Mouse (Mus musculus): ENCODE measurements around the gene Rasgrp4.
"Not testable (repeated sequence)": the region's sequence is repeated elsewhere in the genome, so short reads cannot be mapped to it uniquely, and the experiment has no call there.

Gene Rasgrp4

DNA sequence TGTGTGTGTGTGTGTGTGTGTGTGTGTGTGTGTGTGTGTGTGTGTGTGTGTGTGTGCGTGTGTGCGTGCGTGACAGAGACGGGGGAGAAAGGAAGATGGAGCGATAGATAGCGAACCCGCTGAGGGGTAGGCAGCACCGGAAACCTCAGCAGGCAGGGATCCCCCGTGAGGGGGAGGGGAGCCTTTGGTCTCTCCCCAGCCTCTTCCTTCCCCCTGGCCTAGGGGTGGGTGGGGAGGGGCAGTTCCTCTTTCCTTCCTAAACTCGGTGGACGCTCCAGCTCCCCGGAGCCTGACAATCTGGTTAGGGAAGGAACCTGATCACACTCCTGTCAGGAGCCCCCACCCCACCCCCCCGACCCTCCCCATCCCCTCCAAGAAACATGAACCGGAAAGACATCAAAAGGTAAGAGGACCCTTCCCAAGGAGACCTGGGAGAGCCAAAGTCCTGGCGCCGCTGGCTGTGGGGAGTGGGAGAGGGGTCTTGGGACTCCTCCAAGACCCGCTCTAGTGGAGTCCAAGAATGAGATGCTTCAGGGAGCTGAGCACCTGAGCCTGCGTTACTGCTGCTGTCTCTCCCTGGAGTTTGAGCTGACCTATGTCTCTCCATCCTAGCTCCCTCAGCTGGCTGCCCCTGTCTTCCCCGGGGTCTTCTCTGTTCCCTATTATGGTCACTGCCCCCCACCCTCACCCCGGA, at the start of gene Rasgrp4:
TSS of gene Rasgrp4 (plus strand) at position 159 of the 694 bp plus-strand sequence.
- no peak for ATAC-seq (ENCODE audit: insufficient number of reproducible peaks, low FRiP score, low TSS enrichment)

DNA sequence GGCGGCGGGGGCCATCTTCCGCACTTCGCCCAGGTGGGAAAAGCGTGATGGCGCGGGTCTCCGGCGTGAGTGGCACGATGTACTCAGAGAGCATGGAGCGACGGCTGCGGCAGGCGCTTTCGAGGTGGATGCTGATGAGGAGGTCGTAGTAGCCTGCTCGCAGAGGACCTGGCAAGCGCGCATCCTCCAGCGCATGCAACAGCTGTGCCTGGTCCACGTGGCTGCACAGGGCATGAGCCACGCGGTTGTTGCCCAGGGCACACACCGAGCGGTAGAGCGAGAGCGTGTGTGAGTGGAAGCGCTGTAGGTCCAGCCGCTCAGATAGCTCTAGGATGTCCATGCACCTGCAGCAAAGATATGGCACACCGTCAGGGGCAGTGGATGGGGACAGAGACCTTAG, 48.7 kb upstream of the Rasgrp4 start:
- no peak for ATAC-seq (ENCODE audit: insufficient number of reproducible peaks, low FRiP score, low TSS enrichment)

DNA sequence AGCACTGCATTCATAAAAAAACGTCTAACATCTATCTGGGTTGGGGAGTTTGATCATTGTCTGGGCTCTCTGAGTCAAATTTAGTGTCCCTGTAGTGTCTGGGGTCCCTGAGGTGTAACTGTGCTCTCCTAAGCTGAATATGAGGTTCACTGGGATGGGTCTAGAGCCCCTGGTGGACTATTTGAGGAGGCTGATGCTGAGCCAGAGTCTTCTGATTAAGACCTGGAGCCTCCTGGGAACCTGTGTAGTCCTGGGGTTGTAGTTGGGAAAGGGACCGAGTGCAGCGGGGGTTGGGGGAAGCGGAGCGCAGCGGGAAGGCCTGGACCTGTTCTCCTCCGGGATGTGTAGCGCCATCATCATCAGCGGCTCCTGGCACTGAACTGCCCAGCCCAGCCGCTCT, 47.7 kb upstream of the Rasgrp4 start:
- no peak for ATAC-seq (ENCODE audit: insufficient number of reproducible peaks, low FRiP score, low TSS enrichment)

DNA sequence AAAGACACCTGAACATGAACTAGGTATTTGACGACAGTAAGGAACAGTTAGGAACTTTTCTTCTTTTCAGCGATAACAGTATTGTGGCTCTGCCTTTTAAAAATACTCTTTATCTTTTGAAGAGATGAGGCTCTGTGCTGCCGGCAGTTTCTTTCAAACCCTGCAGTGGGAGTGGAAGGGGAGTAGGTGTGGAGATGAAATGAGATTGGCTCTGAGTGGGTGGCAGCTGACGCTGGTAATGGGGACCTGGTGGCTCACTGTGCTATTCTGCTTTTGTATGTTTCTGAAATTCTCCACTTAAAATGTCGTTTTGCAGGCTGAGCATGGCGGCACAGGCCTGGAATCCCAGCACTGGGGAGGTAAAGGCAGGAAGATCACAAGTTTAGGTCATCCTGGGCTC, 45.8 kb upstream of the Rasgrp4 start:
- no peak for ATAC-seq (ENCODE audit: insufficient number of reproducible peaks, low FRiP score, low TSS enrichment)

DNA sequence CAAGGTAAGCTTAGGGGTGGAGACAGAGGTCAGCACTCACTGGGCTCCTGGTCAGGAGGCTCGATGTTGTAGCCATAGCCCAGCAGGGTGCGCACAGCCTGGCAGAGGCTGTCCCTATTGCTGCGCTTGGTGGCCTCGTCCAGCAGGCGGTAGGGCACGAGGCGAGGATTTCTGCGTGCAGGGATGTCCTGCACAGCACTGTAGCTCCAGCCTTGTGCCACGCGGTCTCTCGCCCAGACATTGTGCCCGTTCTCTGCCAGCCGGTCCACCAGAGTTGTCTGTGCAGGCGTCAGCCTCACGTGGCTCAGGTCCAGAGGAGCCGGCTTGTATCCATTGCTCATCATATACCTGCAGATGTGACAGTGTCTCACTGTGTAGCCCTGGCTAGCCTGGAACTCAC, 37.5 kb upstream of the Rasgrp4 start:
- ATAC-seq (ENCODE audit: insufficient number of reproducible peaks, low FRiP score, low TSS enrichment) = no peak

DNA sequence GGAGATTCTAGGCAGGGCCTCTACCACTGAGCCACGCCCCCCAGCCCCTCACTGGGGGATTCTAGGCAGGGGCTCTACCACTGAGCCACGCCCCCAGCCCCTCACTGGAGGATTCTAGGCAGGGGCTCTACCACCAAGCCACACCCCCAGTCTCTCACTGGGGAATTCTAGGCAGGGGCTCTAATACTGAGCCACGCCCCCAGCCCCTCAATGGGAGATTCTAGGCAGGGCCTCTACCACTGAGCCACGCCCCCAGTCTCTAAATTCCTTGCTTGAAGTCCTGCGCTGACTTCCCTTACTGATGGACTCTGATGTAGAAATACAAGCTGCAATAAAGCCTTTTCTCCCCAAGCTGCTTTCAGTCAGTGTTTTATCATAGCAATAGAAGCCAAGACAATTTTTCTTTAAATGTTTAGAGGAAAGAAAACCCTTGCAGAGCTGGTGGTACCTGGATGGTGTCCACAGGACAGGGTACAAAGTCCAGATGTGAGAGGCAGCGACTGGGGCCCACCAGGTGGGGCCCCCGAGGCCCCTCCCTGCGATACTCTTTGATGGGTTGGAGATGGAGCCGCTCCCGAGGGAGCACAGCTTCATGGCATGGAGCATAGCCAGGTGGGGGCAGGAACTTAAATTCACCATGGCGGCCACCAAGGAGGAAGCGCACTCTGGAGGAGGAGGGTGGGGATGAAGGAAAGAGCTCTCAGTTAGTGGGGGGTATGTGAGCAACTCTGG, 33.2 kb upstream of the Rasgrp4 start:
- ATAC-seq (ENCODE audit: insufficient number of reproducible peaks, low FRiP score, low TSS enrichment) = no peak

DNA sequence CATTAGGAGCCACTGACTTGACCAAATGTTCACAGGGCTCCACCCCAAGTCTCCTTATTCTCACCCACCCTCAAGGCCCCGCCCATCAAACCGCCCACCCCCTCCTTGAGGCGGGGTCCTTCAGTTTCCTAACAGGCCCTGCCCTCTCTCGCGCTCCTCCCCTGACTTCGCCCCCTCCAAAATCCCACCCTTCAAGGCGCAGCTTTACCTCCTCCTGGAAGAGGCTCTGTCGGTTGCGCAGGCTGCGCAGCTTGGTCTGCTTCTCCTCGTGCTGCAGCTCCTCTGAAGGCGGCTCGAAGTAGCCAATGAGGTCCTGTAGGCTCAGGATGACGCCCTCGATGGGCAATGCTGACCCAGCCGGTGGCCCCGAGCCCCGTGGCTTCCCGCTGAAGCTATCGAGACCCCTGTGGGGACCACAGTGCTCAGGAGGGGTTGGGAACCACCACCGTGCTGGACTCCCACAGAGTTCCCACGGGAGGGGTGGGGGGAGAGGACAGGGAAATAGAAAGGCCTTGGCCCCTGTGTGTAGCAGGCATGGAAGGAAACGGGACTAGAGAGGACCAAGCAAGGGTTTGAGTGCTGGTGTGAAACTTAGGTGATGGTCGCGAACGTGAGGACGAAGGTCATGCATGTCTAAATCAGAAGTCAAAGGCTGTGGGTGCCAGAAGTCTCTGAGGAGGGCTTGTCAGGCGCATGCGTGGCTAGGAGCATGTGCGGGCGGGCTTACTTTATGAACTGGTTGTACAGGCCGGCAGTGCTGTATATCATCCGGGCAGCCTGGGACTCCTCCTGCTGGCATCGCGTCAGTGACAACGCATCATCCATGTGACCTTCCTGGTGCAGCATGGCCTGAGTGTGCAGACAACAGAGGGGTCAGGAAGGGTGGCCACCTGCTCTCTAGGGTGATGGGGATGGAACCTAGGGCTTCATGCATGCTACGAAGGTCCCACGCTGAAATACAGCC, 25.4 kb upstream of the Rasgrp4 start:
- no peak for ATAC-seq (ENCODE audit: insufficient number of reproducible peaks, low FRiP score, low TSS enrichment)

DNA sequence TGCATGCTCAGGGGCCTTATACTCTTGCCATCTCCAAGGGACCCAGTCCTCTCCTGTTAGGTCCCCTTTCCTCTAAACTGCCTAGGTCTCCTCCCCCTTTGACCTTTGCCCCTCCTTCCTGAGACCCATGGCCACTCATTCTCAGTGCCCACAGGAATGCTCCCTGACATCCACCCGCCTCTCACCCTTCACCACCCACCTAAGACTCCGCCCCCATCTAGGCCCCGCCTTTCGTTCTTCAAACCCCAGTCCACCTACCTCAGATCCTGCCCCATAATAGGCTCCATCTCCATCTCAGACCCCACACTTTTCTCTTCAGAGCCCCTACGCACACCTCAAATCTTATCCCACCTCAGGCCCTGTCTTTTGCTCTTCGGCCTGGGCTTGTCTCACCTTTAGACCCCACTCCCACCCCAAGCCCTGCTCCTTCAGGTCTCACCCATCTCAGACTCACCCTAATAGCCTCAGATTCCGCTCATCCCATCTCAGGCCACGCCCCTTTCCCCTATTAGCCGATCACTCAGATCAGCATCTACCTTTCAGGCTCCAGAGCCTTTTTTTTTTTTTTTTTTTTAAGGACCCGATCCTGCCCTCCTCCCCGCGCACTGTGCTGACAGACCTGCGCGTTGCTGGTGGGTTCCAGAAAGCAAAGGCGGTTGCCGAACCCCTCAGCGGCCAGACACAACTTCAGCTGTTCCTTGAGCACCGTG, 16.4 kb upstream of the Rasgrp4 start:
- ATAC-seq (ENCODE audit: insufficient number of reproducible peaks, low FRiP score, low TSS enrichment) = no peak

DNA sequence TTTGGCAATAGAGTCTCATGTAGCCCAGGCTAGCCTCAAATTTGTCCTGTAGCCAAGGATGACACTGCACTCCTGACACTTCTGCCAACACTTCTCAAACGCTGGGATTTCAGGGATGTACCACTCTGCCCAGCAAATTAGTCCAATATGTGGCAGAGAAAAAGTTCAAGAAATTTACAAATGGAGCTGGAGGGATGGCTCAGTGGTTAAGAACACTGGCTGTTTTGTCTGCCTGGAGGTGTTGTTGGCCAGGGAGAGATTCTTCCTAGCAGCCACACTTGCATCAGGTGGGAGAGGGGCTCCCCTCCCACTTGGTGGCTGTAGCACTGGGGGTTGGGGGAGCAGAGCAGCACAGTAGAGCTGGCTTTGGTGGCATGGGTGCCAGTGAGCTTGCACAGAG, 15.1 kb upstream of the Rasgrp4 start:
- no peak for ATAC-seq (ENCODE audit: insufficient number of reproducible peaks, low FRiP score, low TSS enrichment)

DNA sequence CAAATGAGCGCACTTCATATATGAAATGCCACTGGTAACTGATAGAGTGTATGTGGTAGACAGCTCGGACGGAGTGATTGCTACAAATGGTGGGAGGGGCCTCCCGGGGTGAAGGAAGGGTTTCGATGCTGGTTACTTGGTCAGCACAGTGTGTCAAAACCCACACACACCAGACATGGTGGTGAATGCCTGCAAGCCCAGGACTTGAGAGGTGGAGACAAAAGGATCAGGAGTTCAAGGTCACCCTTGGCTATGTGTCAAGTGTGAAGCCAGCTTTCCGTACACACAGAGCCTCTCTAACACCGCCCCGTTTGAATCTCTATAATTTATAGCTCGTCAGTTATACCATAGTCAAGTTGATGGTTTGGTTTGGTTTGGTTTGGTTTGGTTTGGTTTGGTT, 11.8 kb upstream of the Rasgrp4 start:
- ATAC-seq (ENCODE audit: insufficient number of reproducible peaks, low FRiP score, low TSS enrichment) = no peak

DNA sequence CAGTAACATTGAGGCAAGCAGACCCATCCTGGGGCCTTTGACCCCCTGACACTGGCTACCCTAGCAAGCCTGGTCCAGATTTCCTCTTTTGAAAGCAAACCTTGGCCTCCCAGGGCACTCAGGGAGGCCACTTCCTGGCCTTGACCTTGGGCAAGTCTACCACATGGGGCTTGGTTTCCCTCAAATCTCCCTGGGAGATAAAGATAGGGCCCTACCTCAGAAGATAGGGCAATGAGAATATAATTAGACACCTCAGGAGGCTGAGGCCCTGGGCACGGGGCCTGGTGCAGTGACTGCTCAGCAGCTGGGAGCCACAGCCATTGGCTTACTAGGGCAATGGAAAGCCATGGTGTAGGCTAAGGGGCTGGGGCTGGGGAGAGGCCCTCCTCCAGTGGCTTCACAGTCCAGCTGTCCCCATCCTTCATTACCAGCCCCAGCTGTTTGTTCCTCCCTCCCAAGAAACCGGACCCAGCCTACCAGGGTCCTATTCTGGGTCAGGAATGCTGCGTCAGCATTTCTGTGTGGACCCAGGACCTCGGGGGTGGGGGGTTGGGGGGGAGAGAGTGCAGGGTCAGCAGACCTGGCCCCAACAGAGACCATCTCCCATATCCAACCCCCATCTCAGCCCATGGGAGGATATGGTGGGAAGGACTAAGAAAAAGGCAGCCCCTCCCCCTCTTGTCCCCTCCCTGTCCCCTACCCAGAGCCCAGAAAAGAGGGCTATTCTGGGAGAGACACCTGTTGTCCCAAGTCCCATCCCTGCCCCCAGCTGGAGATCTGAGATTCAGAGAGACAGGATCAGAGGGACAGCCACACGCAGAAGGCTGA, 10.9 kb upstream of the Rasgrp4 start:
- ATAC-seq (ENCODE audit: insufficient number of reproducible peaks, low FRiP score, low TSS enrichment) = no peak

DNA sequence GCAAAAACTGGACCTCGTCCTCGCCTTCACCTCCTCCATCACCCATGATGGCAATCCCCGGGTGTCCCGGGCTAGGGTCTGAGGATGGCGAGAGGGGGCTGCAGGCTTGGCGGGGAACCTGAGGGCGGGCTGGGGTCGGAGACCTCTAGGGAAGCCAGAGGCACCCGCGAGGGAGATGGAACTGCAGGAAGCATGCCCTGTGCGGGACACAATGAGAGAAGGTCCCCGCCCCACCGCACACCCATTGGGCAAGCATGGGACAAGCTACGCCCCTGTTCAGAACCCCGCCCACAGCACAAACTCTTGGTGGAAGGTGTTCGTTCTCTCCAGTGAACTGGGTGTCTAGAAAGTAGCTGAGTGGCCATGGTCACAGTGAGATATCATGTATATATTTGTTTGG, 9.7 kb upstream of the Rasgrp4 start, which contains the start of gene Ryr1:
TSS of gene Ryr1 (minus strand) at position 210 of the 400 bp plus-strand sequence.
- no peak for ATAC-seq (ENCODE audit: insufficient number of reproducible peaks, low FRiP score, low TSS enrichment)

DNA sequence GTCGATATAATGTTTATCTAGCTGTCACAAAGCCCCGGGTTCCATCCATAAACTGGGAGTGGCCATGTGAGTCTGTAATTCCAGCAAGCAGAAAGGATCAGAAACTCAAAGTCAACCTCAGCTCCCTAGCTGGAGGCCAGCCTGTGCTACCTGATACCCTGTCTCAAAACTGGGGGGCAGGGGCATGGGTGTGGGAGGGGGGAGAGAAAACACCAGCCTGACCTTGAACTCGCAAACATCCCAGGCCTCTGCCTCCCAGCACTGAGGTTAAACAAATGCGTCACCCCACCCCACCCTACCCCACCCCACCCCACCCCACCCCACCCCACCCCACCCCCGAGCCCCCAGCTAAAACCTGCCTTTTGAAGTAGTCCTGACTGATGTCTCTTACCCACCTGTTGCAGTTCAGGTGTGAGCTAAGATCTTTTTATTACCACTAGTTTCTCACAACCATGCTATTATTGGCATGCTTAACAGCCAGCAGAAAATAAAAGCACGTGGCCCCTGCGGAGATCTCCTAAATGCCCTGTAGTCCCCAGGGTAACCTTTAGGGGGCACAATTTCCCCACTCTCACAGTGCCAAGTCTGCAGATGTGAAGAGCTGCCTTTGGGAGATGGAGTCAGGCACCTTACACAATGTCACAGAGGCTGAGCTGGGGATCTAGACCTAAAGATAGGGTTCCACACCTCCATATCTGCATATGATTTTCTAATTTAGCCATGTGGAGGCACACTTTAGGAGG, 8.3 kb upstream of the Rasgrp4 start:
- no peak for ATAC-seq (ENCODE audit: insufficient number of reproducible peaks, low FRiP score, low TSS enrichment)

DNA sequence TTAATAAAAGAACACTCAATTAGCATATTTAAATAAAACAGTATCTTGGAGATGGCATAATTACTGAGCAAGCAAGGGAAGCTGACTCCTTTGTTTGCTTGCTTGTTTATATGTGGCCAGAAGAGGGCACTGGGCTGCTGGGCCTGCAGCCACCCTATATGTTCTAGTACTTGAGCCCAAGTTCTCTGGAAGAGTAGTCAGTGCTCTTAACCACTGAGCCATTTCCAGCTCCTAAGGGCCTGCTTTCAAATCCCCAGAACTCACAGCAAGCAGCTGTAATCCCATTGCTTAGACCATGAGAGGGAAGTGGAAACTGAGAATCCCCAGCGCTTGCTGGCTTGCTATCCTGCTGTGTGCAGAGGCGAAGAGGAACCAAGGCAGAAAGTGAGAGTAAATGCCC, 5.9 kb upstream of the Rasgrp4 start:
- no peak for ATAC-seq (ENCODE audit: insufficient number of reproducible peaks, low FRiP score, low TSS enrichment)

DNA sequence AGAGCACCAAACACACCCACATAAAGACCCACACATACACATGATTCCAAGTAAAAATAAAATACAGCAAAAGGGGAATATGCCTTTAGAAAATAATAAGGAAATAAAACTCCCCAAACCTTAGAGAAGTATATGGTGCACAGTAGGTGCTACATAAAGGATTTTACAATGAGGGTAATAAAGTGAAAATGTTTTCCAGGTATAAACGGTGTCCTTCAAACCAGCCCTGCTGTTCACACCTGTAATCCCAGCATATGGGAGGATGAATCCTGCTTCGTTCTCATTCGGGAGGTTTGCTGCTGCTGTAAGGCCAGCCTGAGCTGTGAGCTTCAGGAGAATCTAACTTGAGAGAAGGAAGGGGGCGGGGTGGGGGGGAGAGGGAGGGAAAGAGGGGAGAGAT, 421 bp upstream of the Rasgrp4 start:
- no peak for ATAC-seq (ENCODE audit: insufficient number of reproducible peaks, low FRiP score, low TSS enrichment)

DNA sequence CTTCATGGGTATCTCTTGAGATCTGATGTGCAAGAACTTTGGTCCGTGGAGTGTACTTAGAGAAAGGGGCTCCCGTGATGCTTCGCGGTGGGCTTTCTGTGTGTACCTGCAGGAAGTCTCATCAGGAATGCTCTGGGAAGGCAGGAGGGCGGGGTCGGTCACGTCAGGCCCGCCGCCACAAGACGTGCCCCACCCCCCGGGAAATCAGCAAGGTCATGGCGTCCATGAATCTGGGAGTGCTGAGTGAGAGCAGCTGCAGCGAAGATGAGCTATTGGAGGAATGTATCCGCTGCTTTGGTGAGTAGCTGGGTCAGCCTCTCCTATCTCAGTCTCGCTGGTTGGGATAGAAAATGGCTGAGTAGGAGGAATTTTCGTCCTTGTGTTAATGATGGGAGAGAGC, 2.8 kb downstream of the Rasgrp4 start:
- ATAC-seq (ENCODE audit: insufficient number of reproducible peaks, low FRiP score, low TSS enrichment) = no peak

DNA sequence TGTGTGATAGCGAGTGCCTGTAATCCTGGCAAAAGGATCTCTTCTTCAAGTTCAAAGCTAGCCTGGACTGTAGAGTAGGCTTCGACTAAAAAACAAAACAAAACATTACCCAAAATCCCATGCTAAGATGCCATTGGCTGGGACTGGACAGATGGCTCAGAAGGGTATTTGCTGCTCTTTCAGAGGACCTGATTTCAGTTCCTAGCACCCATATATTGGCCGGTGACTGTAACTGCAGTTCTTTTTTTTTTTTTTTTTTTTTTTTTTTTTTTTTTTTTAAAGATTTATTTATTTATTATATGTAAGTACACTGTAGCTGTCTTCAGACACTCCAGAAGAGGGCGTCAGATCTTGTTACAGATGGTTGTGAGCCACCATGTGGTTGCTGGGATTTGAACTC, 4.6 kb downstream of the Rasgrp4 start:
- ATAC-seq (ENCODE audit: insufficient number of reproducible peaks, low FRiP score, low TSS enrichment) = not testable (repeated sequence)

DNA sequence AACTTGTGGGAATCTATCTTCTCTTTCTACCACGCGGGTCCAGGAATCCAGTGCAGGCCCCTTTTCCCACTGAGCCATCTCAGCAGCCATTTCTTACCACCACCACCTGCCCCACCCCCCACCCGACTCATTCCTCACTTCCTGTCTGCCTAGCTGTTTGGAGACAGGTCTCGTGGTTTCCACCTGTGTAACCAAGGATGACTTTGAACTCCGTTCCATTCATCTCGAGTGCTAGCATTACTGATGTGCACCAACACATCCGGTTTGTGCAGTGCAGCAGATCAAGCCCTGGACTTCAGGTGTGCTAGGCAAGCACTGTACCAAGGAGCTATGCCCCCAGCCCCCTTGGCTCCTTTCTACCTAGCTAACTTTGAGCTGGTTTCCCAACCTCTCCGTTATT, 6.8 kb downstream of the Rasgrp4 start:
- ATAC-seq (ENCODE audit: insufficient number of reproducible peaks, low FRiP score, low TSS enrichment) = no peak

DNA sequence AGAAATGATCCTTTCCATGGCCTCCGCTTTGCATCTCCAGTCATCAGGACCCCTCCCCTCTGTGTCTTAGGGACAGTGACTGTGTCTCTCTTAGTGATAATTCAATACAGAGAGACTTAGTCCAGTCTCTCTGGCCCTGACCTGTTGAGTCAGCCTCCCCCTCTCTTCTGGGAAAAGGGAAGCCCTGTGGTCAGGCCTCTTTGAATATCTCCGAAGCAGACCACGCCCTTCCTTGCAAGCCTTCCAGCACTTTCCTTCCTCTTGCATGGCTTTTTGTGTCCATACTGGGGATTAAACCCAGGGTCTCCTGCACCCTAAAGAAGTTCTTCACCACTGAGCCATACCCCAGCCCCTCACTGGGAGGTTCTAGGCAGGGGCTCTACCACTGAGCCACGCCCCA, 9.4 kb downstream of the Rasgrp4 start:
- ATAC-seq (ENCODE audit: insufficient number of reproducible peaks, low FRiP score, low TSS enrichment) = no peak
